Mouse (Mus musculus): Measurements from ENCODE around the gene Gaa. TPM values are rescaled to one million over a fixed set of nuclear protein-coding genes. Genes with fewer than 3 reads are reported as not detected.
"Not testable (repeated sequence)": the region's sequence is repeated elsewhere in the genome, so short reads cannot be mapped to it uniquely, and the experiment has no call there.

The Gaa gene
- polyA plus RNA-seq, 1 experiment from 2014 or later = 39.4 TPM

DNA sequence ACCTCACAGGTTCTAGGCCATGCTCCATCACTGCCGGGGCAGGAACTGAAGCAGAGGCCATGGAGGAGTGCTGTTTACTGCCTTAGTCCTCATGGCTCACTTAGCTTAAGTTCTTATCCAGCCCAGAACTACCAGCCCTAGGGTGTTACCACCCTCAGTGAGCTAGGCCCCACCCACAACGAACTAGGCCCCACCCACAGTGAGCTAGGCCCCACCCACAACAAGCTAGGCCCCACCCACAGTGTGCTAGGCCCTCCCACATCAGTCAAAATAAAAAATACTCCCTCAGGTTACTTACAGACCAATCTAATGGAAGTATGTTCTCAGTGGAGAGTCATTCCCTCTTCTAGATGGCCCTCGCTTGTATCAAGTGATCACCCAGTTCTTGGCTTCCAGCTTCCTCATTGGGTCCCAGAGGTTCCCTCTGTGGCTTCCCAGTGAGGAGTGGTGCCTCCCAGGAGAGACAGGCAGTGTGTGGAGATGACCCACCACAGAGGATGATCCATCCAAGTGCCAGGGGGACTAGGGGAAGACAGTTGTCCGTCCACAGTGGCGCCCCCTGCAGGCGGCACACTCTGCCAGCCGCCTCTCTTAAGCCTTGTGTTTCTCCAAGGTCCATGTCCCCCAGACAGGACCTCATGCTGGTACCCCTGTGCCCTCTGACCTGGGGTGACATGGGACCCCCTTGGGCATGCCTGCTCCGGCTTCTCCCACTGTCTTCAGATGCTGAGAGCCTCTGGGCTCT is 5.7 kb downstream of the Gaa start:
- no peaks in the 10 kb centered on the region for H3K27me3 ChIP-seq
- no peak overlapping the region for H3K4me3 ChIP-seq (replicated peaks)
- no peak for ATAC-seq (ENCODE audit: insufficient number of reproducible peaks, insufficient read depth, low FRiP score, low TSS enrichment, low read depth)
- 84% methylated on average over 8 of the region's 8 CpGs for WGBS
- H3K4me2 ChIP-seq = no peak overlapping the region
- H3K27ac ChIP-seq = no peak overlapping the region
- no peak overlapping the region for H3K9ac ChIP-seq (replicated peaks)
- H3K36me3 ChIP-seq = peaks cover 55% of the 10 kb centered on the region
- no peaks in the 10 kb centered on the region for H3K9me3 ChIP-seq
- peaks cover 6% of the 10 kb centered on the region for H3K4me1 ChIP-seq (replicated peaks)

GRCm38 (mm10) chr11:119281030-119281429 is 13.3 kb downstream of the Gaa start:
- Histone ChIP-seq H3K4me1 (replicated peaks) (no peaks in the 10 kb centered on the region), H3K27me3 (no peaks in the 10 kb centered on the region), H3K36me3 (peaks cover 78% of the 10 kb centered on the region), H3K27ac (no peak overlapping the region), H3K4me3 (replicated peaks) (no peak overlapping the region), H3K9me3 (no peaks in the 10 kb centered on the region), H3K4me2 (no peak overlapping the region), H3K9ac (replicated peaks) (no peak overlapping the region)
- no peak for ATAC-seq (ENCODE audit: insufficient number of reproducible peaks, insufficient read depth, low FRiP score, low TSS enrichment, low read depth)
- WGBS = 89% methylated on average over 15 of the region's 15 CpGs

GRCm38 (mm10) chr11:119285791-119286527 is 18.3 kb downstream of the Gaa start:
- peak overlapping the region; percentile 27; the same call in 1 of the 2 replicates for H3K9ac ChIP-seq (replicated peaks)
- no peak overlapping the region for H3K4me2 ChIP-seq
- no peaks in the 10 kb centered on the region for H3K9me3 ChIP-seq
- 54% methylated on average over 9 of the region's 9 CpGs for WGBS
- no peaks in the 10 kb centered on the region for H3K4me1 ChIP-seq (replicated peaks)
- ATAC-seq (ENCODE audit: insufficient number of reproducible peaks, insufficient read depth, low FRiP score, low TSS enrichment, low read depth) = no peak
- peaks cover 91% of the 10 kb centered on the region for H3K36me3 ChIP-seq
- H3K4me3 ChIP-seq (replicated peaks) = no peak overlapping the region
- peak overlapping the region; percentile 45; the same call in 1 of the 2 replicates for H3K27ac ChIP-seq
- no peaks in the 10 kb centered on the region for H3K27me3 ChIP-seq

DNA sequence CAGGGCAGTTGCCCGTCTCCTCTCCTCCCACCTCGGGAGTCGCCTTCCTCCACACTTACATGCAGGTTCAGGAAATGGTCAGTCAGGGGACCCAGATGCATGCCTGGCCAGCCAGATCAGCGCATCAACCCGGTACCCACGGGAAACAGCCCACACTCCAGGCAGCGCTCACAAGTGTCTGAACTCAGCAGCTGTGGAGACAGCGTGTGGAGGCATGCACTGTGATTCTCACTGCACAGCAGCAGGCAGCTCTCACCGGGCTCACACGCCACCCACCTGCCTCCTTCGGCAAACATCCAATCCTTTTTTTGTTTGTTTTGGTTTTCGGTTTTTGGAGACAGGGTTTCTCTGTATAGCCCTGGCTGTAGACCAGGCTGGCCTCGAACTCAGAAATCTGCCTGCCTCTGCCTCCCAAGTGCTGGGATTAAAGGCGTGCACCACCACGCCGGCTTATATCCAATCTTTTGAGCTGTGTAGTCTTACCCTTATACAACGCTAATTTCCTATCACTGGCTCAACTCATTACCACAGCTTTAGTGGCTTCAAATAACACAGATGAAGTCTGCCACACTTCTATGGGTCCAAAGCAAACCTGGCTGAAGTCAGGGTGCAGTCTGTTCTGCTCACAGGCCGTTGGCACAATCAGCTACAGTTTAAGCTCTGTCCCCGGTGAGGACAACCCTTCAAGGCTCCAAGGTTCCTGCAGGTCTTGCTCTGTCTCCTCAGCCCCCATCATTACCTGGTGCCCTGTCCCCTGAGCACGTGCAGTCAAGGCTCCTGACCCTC is 19.7 kb downstream of the Gaa start:
- ATAC-seq (ENCODE audit: insufficient number of reproducible peaks, insufficient read depth, low FRiP score, low TSS enrichment, low read depth) = no peak
- Histone ChIP-seq H3K27me3 (no peaks in the 10 kb centered on the region), H3K9ac (replicated peaks) (no peak overlapping the region), H3K27ac (no peak overlapping the region), H3K4me3 (replicated peaks) (no peak overlapping the region), H3K9me3 (no peaks in the 10 kb centered on the region), H3K36me3 (peaks cover 95% of the 10 kb centered on the region), H3K4me2 (no peak overlapping the region), H3K4me1 (replicated peaks) (no peaks in the 10 kb centered on the region)
- WGBS = 89% methylated on average over 20 of the region's 20 CpGs

DNA sequence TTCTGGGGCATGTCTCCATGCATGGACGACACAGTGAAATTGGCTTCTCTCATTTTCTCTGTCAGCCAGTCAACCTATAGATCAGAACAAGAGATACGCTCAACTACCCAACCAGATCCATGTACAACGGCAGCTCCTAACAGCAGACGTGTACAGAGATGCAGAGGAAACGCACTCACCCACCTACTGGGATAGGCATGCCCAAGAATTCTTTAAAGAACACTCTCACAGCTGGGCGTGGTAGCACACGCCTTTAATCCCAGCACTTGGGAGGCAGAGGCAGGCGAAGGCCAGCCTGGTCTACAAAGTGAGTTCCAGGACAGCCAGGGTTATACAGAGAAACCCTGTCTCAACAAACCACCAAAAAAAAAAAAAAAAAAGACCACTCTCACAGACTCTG is 25.2 kb downstream of the Gaa start:
- not testable (repeated sequence) for H3K4me1 ChIP-seq (replicated peaks); H3K9me3 ChIP-seq; H3K4me3 ChIP-seq (replicated peaks); H3K4me2 ChIP-seq; H3K27ac ChIP-seq; H3K9ac ChIP-seq (replicated peaks); H3K27me3 ChIP-seq; ATAC-seq (ENCODE audit: insufficient number of reproducible peaks, insufficient read depth, low FRiP score, low TSS enrichment, low read depth)
- WGBS = 90% methylated on average over 8 of the region's 8 CpGs
- peaks cover 98% of the 10 kb centered on the region for H3K36me3 ChIP-seq

DNA sequence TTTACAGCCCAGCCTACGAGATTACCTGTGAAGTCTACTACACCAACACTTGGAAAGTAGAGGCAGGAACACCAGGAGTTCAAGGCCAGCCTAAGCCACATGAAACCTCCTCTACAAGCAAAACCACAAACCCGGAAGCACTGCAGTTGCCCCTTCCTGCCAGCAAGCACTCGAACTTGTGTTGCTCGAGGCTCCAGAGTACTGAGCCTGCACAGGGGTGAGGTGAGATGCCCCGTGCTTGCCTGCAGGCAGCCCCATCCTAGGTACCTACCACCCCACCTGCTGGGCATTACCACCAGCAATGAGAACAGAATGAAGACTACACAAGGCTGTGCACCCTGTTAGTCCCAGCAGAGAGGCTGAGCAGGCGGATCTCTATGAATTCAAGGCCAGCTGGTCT is 30.3 kb downstream of the Gaa start:
- Histone ChIP-seq H3K4me1 (replicated peaks) (peaks cover 18% of the 10 kb centered on the region), H3K4me3 (replicated peaks) (0 out of 2 replicates have a peak overlapping the region, but pooled peaks have one; percentile 97), H3K27me3 (peaks cover 3% of the 10 kb centered on the region; the same call in 1 of the 2 replicates), H3K9me3 (no peaks in the 10 kb centered on the region), H3K9ac (replicated peaks) (no peak overlapping the region), H3K27ac (no peak overlapping the region), H3K4me2 (peak overlapping the region; percentile 86; the same call in 1 of the 2 replicates), H3K36me3 (peaks cover 52% of the 10 kb centered on the region)
- 85% methylated on average over 6 of the region's 6 CpGs for WGBS
- ATAC-seq (ENCODE audit: insufficient number of reproducible peaks, insufficient read depth, low FRiP score, low TSS enrichment, low read depth) = no peak

GRCm38 (mm10) chr11:119298917-119299316 is 31.2 kb downstream of the Gaa start:
- peaks cover 43% of the 10 kb centered on the region for H3K36me3 ChIP-seq
- WGBS = 18% methylated on average over 7 of the region's 7 CpGs
- peaks cover 8% of the 10 kb centered on the region; the same call in 1 of the 2 replicates for H3K27me3 ChIP-seq
- H3K27ac ChIP-seq = 0 out of 2 replicates have a peak overlapping the region, but pooled peaks have one; percentile 87
- no peak for ATAC-seq (ENCODE audit: insufficient number of reproducible peaks, insufficient read depth, low FRiP score, low TSS enrichment, low read depth)
- peaks cover 18% of the 10 kb centered on the region for H3K4me1 ChIP-seq (replicated peaks)
- peak overlapping the region; percentile 86 for H3K4me2 ChIP-seq
- H3K4me3 ChIP-seq (replicated peaks) = peak overlapping the region; percentile 97
- no peaks in the 10 kb centered on the region for H3K9me3 ChIP-seq
- H3K9ac ChIP-seq (replicated peaks) = peak overlapping the region; percentile 98

- Histone ChIP-seq H3K27me3 (peaks cover 15% of the 10 kb centered on the region), H3K27ac (peak within 1 kb of the TSS; percentile 87), H3K4me2 (peak within 1 kb of the TSS; percentile 86), H3K36me3 (peaks cover 36% of the 10 kb centered on the region), H3K9ac (replicated peaks) (peak within 1 kb of the TSS; percentile 98), H3K9me3 (no peaks in the 10 kb centered on the region), H3K4me1 (replicated peaks) (peaks cover 18% of the 10 kb centered on the region), H3K4me3 (replicated peaks) (peak within 1 kb of the TSS; percentile 97)
- under 1% methylated on average over 89 of the region's 89 CpGs for WGBS
- ATAC-seq (ENCODE audit: insufficient number of reproducible peaks, insufficient read depth, low FRiP score, low TSS enrichment, low read depth) = peak; percentile 88
Observed at GRCm38 (mm10) chr11:119299391-119300245, 31.9 kb downstream of the Gaa start, which contains the start of gene Eif4a3. Gene Eif4a3 (minus strand): TSS chr11:119300089.

- ATAC-seq (ENCODE audit: insufficient number of reproducible peaks, insufficient read depth, low FRiP score, low TSS enrichment, low read depth) = peak; percentile 42
- no peaks in the 10 kb centered on the region for H3K9me3 ChIP-seq
- peaks cover 18% of the 10 kb centered on the region for H3K4me1 ChIP-seq (replicated peaks)
- 2% methylated on average over 31 of the region's 31 CpGs for WGBS
- H3K9ac ChIP-seq (replicated peaks) = peak overlapping the region; percentile 98
- H3K36me3 ChIP-seq = peaks cover 28% of the 10 kb centered on the region
- H3K27me3 ChIP-seq = peaks cover 21% of the 10 kb centered on the region
- H3K4me2 ChIP-seq = peak overlapping the region; percentile 86
- peak overlapping the region; percentile 97 for H3K4me3 ChIP-seq (replicated peaks)
- peak overlapping the region; percentile 87 for H3K27ac ChIP-seq
Observed at GRCm38 (mm10) chr11:119300246-119300935, 32.7 kb downstream of the Gaa start.

- H3K4me2 ChIP-seq = peak overlapping the region; percentile 86; the same call in 1 of the 2 replicates
- WGBS = 22% methylated on average over 2 of the region's 2 CpGs
Observed at GRCm38 (mm10) chr11:119300986-119301385, 33.3 kb downstream of the Gaa start.

More at GRCm38 (mm10) chr11:119300986-119301385, 33.3 kb downstream of the Gaa start:
- Histone ChIP-seq H3K4me1 (replicated peaks) (peaks cover 18% of the 10 kb centered on the region), H3K9me3 (no peaks in the 10 kb centered on the region), H3K27me3 (peaks cover 21% of the 10 kb centered on the region), H3K36me3 (peaks cover 22% of the 10 kb centered on the region), H3K9ac (replicated peaks) (no peak overlapping the region), H3K27ac (no peak overlapping the region), H3K4me3 (replicated peaks) (no peak overlapping the region; the same call in 1 of the 2 replicates)
- no peak for ATAC-seq (ENCODE audit: insufficient number of reproducible peaks, insufficient read depth, low FRiP score, low TSS enrichment, low read depth)

Measured in limb, embryonic 12.5 days (tissue).